Mouse (Mus musculus): ENCODE data around the gene Strap.

DNA sequence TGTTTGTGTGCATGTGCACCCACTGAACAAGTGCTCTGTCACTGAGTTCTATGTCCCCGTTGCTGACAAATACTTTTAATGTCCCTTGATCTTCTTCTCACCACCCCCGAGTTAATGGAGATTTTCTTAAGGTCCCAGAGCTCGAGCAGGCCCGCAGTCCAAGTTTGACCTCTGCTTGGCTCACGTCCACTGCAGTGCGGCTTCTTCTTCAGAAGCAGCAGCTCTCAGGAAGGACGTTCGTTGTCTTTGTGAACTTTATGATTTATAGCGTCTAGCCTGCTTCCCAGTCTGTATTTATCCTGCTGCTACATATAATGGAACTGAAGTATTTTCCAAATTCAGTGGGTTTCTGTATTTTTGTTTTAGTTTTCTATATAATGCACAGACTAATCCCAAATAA, 64.4 kb downstream of the Strap start:
- no peak for TF ChIP-seq POLR2A (IDR thresholded peaks at IDR 0.05; ENCODE audit: borderline replicate concordance, extremely low read depth, insufficient read depth, insufficient read length, poor library complexity, severe bottlenecking)
- no peak for TF ChIP-seq CTCF (IDR thresholded peaks at IDR 0.05; ENCODE audit: borderline replicate concordance, extremely low read depth, insufficient read depth, insufficient read length)

Data from brain, embryonic 14.5 days (tissue).